Mouse (Mus musculus) heart, embryonic 12.5 days (tissue): Measurements from ENCODE around the gene Pou6f1. TPM values are rescaled to one million over a fixed set of nuclear protein-coding genes. Genes with fewer than 3 reads are reported as not detected.
"Not testable (repeated sequence)": the region's sequence is repeated elsewhere in the genome, so short reads cannot be mapped to it uniquely, and the experiment has no call there.

Experiments
- ATAC-seq: fragments of 200-750 bp; cut with Nextera tagmentation; 2 replicates; pipeline ENCODE4 v1.8.0; 2017; ENCODE audit warnings: moderate TSS enrichment, moderate library complexity; ENCODE audit not compliant: insufficient number of reproducible peaks, low FRiP score
- H3K27ac ChIP-seq: fragments of 300-500 bp; sonication (generic); 2 replicates; pipeline ENCODE4 v1.5.1; 2016; ENCODE audit warnings: mild to moderate bottlenecking, moderate library complexity; ENCODE audit not compliant: poor library complexity, severe bottlenecking
- H3K27me3 ChIP-seq: fragments of 300-500 bp; sonication (generic); replicated peaks from 2 replicates; pipeline ENCODE4 v1.6.1; 2016; ENCODE audit warnings: mild to moderate bottlenecking, moderate library complexity
- H3K36me3 ChIP-seq: fragments of 300-500 bp; sonication (generic); 2 replicates; pipeline ENCODE4 v1.6.1; 2016; ENCODE audit warnings: mild to moderate bottlenecking, moderate library complexity
- H3K4me1 ChIP-seq: fragments of 300-500 bp; sonication (generic); replicated peaks from 2 replicates; pipeline ENCODE4 v1.6.1; 2016; ENCODE audit warnings: mild to moderate bottlenecking
- H3K4me2 ChIP-seq: fragments of 300-500 bp; sonication (generic); 2 replicates; pipeline ENCODE4 v1.6.1; 2016; ENCODE audit warnings: mild to moderate bottlenecking, moderate library complexity
- H3K4me3 ChIP-seq: fragments of 300-500 bp; sonication (generic); 2 replicates; pipeline ENCODE4 v1.5.1; 2016; ENCODE audit warnings: mild to moderate bottlenecking
- H3K9ac ChIP-seq: fragments of 300-500 bp; sonication (generic); 2 replicates; pipeline ENCODE4 v1.6.1; 2016; ENCODE audit warnings: mild to moderate bottlenecking, moderate library complexity
- H3K9me3 ChIP-seq: fragments of 300-500 bp; sonication (generic); replicated peaks from 2 replicates; pipeline ENCODE4 v1.6.1; 2016; ENCODE audit warnings: mild to moderate bottlenecking, moderate library complexity
- WGBS: fragments of 180-500 bp; shearing (Covaris S2); methylation state at CpG from one replicate; pipeline ENCODE4 v1.1.7; 2016; 5-methylcytosine and 5-hydroxymethylcytosine counted together
- microRNA-seq: library from miRNA; unstranded; fragments of <30 nt; microRNA quantifications from one replicate; pipeline ENCODE4, GENCODE M21; 2017
- polyA plus RNA-seq: library from polyadenylated mRNA; unstranded; fragments of >200 nt; fragmentation: Nextera tagmentation; extraction: Ambion mirVana; gene quantifications from 2 replicates; pipeline ENCODE4 v1.2.1, GENCODE M21; 2016

Pou6f1 gene
- polyA plus RNA-seq, 1 experiment from 2014 or later, result 4.7 TPM

DNA sequence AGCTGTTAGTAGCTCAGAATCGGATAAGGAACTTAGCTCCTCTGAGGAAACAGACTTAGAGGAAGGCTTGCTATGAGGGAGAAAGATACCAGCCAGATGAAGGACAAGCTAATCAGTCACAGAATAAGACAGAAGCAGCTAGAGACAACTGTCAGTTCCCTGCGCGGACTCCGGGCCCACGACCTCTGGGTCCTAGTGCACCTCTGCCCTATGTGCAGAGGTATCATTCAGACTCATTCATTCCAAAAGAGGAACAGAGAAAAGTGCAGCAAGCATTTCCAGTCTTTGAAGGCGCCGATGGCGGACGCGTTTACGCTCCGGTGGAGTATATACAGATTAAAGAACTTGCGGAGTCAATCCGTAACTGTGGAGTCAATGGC is 56.1 kb downstream of the Pou6f1 start:
- H3K36me3 ChIP-seq, result peaks cover 42% of the 10 kb centered on the region
- not testable (repeated sequence) for H3K9ac ChIP-seq, H3K9me3 ChIP-seq, H3K4me3 ChIP-seq, H3K4me2 ChIP-seq, ATAC-seq, H3K27me3 ChIP-seq, H3K27ac ChIP-seq, H3K4me1 ChIP-seq
- WGBS, result 96% methylated on average over 14 of the region's 14 CpGs

DNA sequence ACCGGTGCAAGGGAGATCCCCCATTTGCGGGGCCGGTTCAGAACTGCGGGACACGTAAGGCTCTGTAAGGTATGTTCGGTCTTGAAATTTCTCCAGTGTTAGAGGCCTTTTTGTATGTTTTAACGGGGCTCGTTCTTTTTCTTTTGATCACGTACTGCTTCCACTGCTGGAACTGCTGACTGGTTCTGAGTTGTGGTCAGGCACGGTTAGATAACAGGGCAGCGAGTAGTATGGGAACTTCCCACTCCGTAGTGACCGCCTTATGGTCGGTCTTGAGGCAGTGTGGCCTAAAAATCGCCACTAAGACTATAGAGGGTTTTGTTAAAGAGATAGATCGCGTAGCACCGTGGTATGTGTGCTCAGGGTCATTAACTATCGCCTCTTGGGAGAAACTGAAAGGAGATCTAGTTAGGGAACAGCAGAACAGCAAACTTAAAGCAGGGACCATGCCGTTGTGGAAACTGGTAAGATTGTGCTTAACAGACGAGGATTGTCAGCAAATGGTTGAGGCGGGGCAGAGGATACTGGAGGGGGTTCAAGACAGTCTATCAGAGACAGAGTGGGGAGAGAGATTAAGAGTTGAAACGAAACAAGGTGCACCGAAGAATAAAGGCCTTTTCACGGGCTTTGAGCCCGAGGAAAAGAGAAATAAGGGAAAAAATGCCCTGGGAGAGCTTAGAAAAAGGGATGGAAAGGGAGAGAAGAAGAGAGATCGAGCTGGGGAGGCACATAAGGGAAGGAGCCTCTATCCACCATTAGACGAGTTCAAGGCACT is 56.7 kb downstream of the Pou6f1 start:
- not testable (repeated sequence) for H3K9ac ChIP-seq, H3K27me3 ChIP-seq, H3K27ac ChIP-seq, H3K4me1 ChIP-seq, H3K4me3 ChIP-seq, H3K9me3 ChIP-seq, H3K4me2 ChIP-seq, ATAC-seq
- 93% methylated on average over 28 of the region's 28 CpGs for WGBS
- H3K36me3 ChIP-seq, result peaks cover 36% of the 10 kb centered on the region

DNA sequence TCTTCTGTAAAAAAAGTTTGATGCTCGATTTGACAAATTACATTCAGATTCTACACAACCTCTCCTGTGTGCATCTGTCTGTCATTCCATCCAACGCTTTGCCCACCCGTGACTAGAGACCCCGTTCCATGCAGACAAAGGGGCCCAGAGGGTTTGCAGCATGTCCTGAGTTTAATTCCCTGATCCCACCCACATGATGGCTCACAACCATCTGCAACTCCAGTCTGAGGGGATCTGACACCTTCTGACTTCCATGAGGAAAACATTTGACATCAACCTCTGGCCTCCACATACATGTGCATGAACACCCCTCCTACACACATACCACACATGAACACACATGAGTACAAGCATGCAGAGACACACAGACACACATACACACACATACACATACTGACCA is 58.4 kb downstream of the Pou6f1 start:
- Histone ChIP-seq H3K9me3 (peaks cover 6% of the 10 kb centered on the region; the same call in 1 of the 2 replicates), H3K4me2 (no peak overlapping the region), H3K36me3 (peaks cover 30% of the 10 kb centered on the region), H3K4me1 (peaks cover 6% of the 10 kb centered on the region; the same call in 1 of the 2 replicates), H3K9ac (no peak overlapping the region), H3K27me3 (no peaks in the 10 kb centered on the region), H3K27ac (no peak overlapping the region), H3K4me3 (no peak overlapping the region)
- WGBS, result 87% methylated on average over 4 of the region's 4 CpGs
- no peak for ATAC-seq

DNA sequence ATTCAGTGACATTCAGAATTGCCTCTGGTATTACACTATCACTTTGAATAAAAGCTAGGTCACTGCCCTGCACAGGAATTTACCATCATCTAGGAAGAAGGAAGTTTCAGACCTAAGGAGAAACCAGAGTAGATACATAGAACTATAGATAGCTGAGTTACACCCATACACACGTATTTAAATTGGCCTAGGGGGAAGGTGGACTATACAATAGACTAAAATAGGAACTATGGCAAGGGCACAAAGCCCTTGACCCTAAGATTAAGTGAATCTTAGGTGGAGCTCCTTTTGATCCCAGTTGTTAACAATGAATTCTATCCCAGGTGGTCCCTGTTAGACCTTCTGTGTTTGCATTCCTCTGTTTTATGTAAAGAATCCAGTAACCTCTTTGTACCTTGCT is 58.8 kb downstream of the Pou6f1 start:
- not testable (repeated sequence) for H3K27me3 ChIP-seq, H3K4me2 ChIP-seq, H3K9me3 ChIP-seq, ATAC-seq, H3K4me1 ChIP-seq, H3K4me3 ChIP-seq, H3K9ac ChIP-seq
- H3K36me3 ChIP-seq, result peaks cover 29% of the 10 kb centered on the region
- 44% methylated on average over 1 of the region's 1 CpGs for WGBS
- 0 out of 2 replicates have a peak overlapping the region, but pooled peaks have one; percentile 3 for H3K27ac ChIP-seq

DNA sequence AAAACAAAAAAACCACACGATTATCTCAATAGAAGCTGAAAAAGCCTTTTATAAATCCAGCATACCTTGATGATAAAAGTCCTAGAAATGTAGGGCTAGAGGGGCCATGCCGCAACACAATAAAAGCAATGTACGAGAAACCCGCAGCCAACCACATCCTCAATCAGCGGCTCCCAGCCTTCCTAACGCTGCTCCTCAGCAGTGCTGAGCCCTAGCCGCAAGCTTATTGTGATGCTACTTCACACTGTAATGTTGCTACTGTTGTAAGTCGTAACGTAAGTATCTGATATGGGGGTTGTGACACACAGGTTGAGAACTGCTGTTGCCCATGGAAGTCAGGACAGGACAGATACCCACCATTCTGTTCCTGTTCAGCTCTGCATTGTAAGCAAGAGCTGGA is 60.4 kb downstream of the Pou6f1 start:
- Histone ChIP-seq H3K4me2 (no peak overlapping the region), H3K9me3 (0 out of 2 replicates have a peak, but pooled peaks cover 2% of the 10 kb centered on the region), H3K27ac (no peak overlapping the region), H3K4me1 (peaks cover 6% of the 10 kb centered on the region; the same call in 1 of the 2 replicates), H3K36me3 (peaks cover 33% of the 10 kb centered on the region), H3K27me3 (no peaks in the 10 kb centered on the region), H3K9ac (no peak overlapping the region), H3K4me3 (no peak overlapping the region)
- WGBS, result 85% methylated on average over 9 of the region's 9 CpGs
- no peak for ATAC-seq

DNA sequence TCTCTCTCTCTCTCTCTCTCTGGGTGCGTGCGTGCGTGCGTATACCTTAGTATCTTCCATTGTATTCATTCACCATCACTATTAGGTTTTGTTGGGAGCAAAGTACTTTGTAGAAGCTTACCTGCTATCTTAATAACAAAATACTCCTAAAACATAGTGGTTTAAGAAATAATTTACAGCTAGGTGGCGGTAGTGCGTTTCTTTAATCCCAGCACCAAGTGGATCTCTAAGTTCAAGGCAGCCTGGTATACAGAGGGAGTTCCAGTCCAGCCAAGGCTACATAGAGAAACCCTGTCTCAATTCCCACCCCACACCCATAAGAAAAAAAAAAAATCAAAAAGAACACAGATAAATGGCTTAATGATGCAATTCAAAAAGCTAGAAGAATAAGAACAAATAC is 61.9 kb downstream of the Pou6f1 start:
- no peak overlapping the region for H3K27ac ChIP-seq
- WGBS, result 83% methylated on average over 6 of the region's 6 CpGs
- no peaks in the 10 kb centered on the region for H3K9me3 ChIP-seq
- no peak for ATAC-seq
- no peak overlapping the region for H3K9ac ChIP-seq
- peaks cover 6% of the 10 kb centered on the region; the same call in 1 of the 2 replicates for H3K4me1 ChIP-seq
- peaks cover 29% of the 10 kb centered on the region for H3K36me3 ChIP-seq
- no peak overlapping the region for H3K4me3 ChIP-seq
- H3K27me3 ChIP-seq, result no peaks in the 10 kb centered on the region
- H3K4me2 ChIP-seq, result no peak overlapping the region

DNA sequence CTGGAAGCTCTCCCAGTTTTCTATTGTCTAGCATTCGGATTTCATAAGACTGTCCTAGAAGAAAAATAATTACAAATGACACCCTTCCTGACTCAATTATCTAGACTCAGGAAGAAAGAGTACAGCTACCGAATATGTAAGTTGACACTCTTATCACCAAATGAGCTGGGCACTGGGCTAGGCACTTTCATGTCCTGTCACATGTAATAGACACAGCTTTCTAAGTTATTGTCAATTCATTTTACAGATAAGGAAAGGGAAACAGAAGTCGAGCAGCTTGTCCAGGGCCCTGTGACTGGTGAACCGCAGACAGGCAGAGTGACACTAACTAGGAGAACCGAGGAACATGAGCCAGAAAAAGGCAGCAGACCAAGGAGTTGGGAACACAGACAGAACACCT is 71.9 kb downstream of the Pou6f1 start:
- H3K9me3 ChIP-seq, result no peaks in the 10 kb centered on the region
- peak overlapping the region; percentile 43; the same call in 1 of the 2 replicates for H3K27ac ChIP-seq

DNA sequence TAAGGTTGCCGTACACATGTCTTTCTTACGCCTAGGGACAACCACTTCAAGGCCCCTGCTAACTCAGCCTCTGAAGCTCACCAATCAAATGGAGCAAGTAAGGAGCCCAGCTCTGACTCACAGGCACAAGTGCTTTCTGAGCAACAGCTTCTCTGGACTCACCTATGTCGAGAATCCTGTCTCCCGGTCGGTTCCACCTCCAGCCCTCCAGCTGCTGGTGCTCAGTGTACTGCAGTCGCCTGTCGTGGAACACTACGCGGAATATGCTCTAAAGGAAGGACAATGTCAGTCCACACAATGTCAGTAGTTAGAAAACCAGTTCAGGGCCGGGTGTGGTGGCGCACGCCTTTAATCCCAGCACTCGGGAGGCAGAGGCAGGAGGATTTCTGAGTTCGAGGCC is 74.4 kb downstream of the Pou6f1 start:
- ATAC-seq, result no peak
- Histone ChIP-seq H3K9me3 (no peaks in the 10 kb centered on the region), H3K27ac (no peak overlapping the region), H3K27me3 (no peaks in the 10 kb centered on the region), H3K36me3 (peaks cover 43% of the 10 kb centered on the region), H3K9ac (no peak overlapping the region), H3K4me3 (no peak overlapping the region), H3K4me2 (no peak overlapping the region), H3K4me1 (peaks cover 8% of the 10 kb centered on the region)
- WGBS, result 93% methylated on average over 14 of the region's 14 CpGs

More for the DNA sequence above, 71.9 kb downstream of the Pou6f1 start:
- no peak overlapping the region for H3K4me2 ChIP-seq
- H3K4me1 ChIP-seq, result peaks cover 8% of the 10 kb centered on the region
- no peak overlapping the region for H3K9ac ChIP-seq
- H3K4me3 ChIP-seq, result no peak overlapping the region
- 43% methylated on average over 5 of the region's 5 CpGs for WGBS
- H3K27me3 ChIP-seq, result no peaks in the 10 kb centered on the region
- peaks cover 30% of the 10 kb centered on the region for H3K36me3 ChIP-seq
- no peak for ATAC-seq

Small RNA genes lying within 50 kb of the gene (microRNA-seq; reads per million reads assigned to microRNA genes)
- not detected for gene Mir6961

Other genes starting within 250 kb of the Pou6f1 start
- not detected in 2 replicates for gene Methig1, start 246.8 kb downstream of the Pou6f1 start, polyA plus RNA-seq
- gene Mettl7a2, start 246.8 kb downstream of the Pou6f1 start, polyA plus RNA-seq, result not detected in 2 replicates
- gene Higd1c, start 235.4 kb downstream of the Pou6f1 start, polyA plus RNA-seq, result not detected in 2 replicates
- gene Gm5475, start 177.8 kb downstream of the Pou6f1 start, polyA plus RNA-seq, result 0.12 TPM in 1 of 2 replicates, not detected in the other
- gene Slc11a2, start 174.9 kb downstream of the Pou6f1 start, polyA plus RNA-seq, result 15.5 and 20.8 TPM in 2 replicates
- gene Letmd1, start 131.0 kb downstream of the Pou6f1 start, polyA plus RNA-seq, result 17.7 and 19.4 TPM in 2 replicates
- 12.0 and 12.1 TPM in 2 replicates for gene Csrnp2, start 104.5 kb downstream of the Pou6f1 start, polyA plus RNA-seq
- 23.7 and 24.5 TPM in 2 replicates for gene Tfcp2, start 48.0 kb downstream of the Pou6f1 start, polyA plus RNA-seq
- gene Dazap2, start 15.4 kb upstream of the Pou6f1 start, polyA plus RNA-seq, result 193 and 200 TPM in 2 replicates
- 15.0 and 18.0 TPM in 2 replicates for gene Smagp, start 37.0 kb upstream of the Pou6f1 start, polyA plus RNA-seq
- 3.7 and 6.3 TPM in 2 replicates for gene Bin2, start 69.6 kb upstream of the Pou6f1 start, polyA plus RNA-seq
- gene Cela1, start 87.9 kb upstream of the Pou6f1 start, polyA plus RNA-seq, result 1.4 and 1.6 TPM in 2 replicates
- 0.14 and 0.39 TPM in 2 replicates for gene Galnt6, start 129.4 kb upstream of the Pou6f1 start, polyA plus RNA-seq
- gene Slc4a8, start 161.8 kb upstream of the Pou6f1 start, polyA plus RNA-seq, result 1.1 and 1.2 TPM in 2 replicates